Mouse (Mus musculus) MEL (cell line): Measurements from ENCODE around the gene Gm21985.
A peak's percentile ranks its signal among the peaks of the same experiment; 100 is the strongest.

ENCODE experiments used
- CHD2 ChIP-seq: IDR thresholded peaks from 2 replicates; pipeline ENCODE4 v1.6.1; 2011; ENCODE audit warnings: low read length, improper control_type of control experiment
- CTCF ChIP-seq, 3 experiments: IDR thresholded peaks in 2 of 3; conservative IDR thresholded peaks in 1 of 3; 2 replicates each; pipeline ENCODE4 v1.5.1; 2011 to 2012; ENCODE audit warnings: low read length in 3 of 3, low read depth in 2 of 3, mild to moderate bottlenecking in 2 of 3, improper control_type of control experiment in 1 of 3, inconsistent platforms in 1 of 3, mixed read lengths in 1 of 3, moderate library complexity in 1 of 3; ENCODE audit not compliant: control insufficient read depth in 1 of 3, insufficient read depth in 1 of 3, poor library complexity in 1 of 3, severe bottlenecking in 1 of 3
- GATA1 ChIP-seq: IDR thresholded peaks from 2 replicates; pipeline ENCODE4 v1.6.1; 2011; ENCODE audit warnings: low read depth, low read length, improper control_type of control experiment
- MAX ChIP-seq: IDR thresholded peaks from 2 replicates; pipeline ENCODE4 v1.6.1; 2011; ENCODE audit warnings: low read length, improper control_type of control experiment
- POLR2A ChIP-seq, 2 experiments: IDR thresholded peaks; 2 replicates each; pipeline ENCODE4 v1.6.1; 2011 to 2012; ENCODE audit warnings: low read length in 2 of 2, mild to moderate bottlenecking in 2 of 2, control low read depth in 1 of 2, improper control_type of control experiment in 1 of 2, low read depth in 1 of 2, moderate library complexity in 1 of 2; ENCODE audit not compliant: control insufficient read depth in 1 of 2, insufficient read depth in 1 of 2, poor library complexity in 1 of 2
- POLR2AphosphoS2 ChIP-seq: IDR thresholded peaks from 2 replicates; pipeline ENCODE4 v1.6.1; 2011; ENCODE audit warnings: low read length, improper control_type of control experiment
- SIN3A ChIP-seq: IDR thresholded peaks from 2 replicates; pipeline ENCODE4 v1.6.1; 2012; ENCODE audit warnings: low read length, improper control_type of control experiment, inconsistent platforms
- SMC3 ChIP-seq: IDR thresholded peaks from 2 replicates; pipeline ENCODE4 v1.6.1; 2011; ENCODE audit warnings: low read depth, low read length, improper control_type of control experiment
- TAL1 ChIP-seq: IDR thresholded peaks from 2 replicates; pipeline ENCODE4 v1.6.1; 2012; ENCODE audit warnings: mild to moderate bottlenecking, inconsistent platforms, low read length, moderate library complexity, mixed read lengths
- UBTF ChIP-seq: IDR thresholded peaks from 2 replicates; pipeline ENCODE4 v1.6.1; 2012; ENCODE audit warnings: low read depth, mild to moderate bottlenecking, inconsistent platforms, low read length, improper control_type of control experiment, moderate library complexity, borderline replicate concordance; ENCODE audit not compliant: insufficient read depth
- USF2 ChIP-seq, 2 experiments: IDR thresholded peaks; 2 replicates each; pipeline ENCODE4 v1.6.1; 2011 to 2012; ENCODE audit warnings: improper control_type of control experiment in 2 of 2, low read length in 2 of 2, borderline replicate concordance in 1 of 2, inconsistent platforms in 1 of 2, low read depth in 1 of 2, mild to moderate bottlenecking in 1 of 2; ENCODE audit not compliant: insufficient read depth in 1 of 2

GRCm38 (mm10) chr2:112261748-112262653 is 4.1 kb upstream of the Gm21985 start, which contains the start of gene Nop10:
- TF ChIP-seq POLR2A (IDR thresholded peaks at IDR 0.05; ENCODE audit: control insufficient read depth in 1 of 2, insufficient read depth in 1 of 2, low read depth in 1 of 2, low read length in 2 of 2, poor library complexity in 1 of 2), result peak; percentile 90 to 99
- TF ChIP-seq USF2 (IDR thresholded peaks at IDR 0.05; ENCODE audit: borderline replicate concordance in 1 of 2, insufficient read depth in 1 of 2, low read depth in 1 of 2, low read length in 2 of 2), result no peak
- TF ChIP-seq POLR2AphosphoS2, result peak; percentile 99
- TF ChIP-seq CHD2, result no peak
- peak; percentile 53 for TF ChIP-seq SMC3
- peak; percentile 99 for TF ChIP-seq SIN3A
- TF ChIP-seq TAL1, result no peak
- TF ChIP-seq GATA1, result peak; percentile 59; the same call in 1 of the 2 replicates
- TF ChIP-seq CTCF (IDR thresholded peaks at IDR 0.05 in 2 of 3, conservative IDR thresholded peaks at IDR 0.05 in 1 of 3; ENCODE audit: control insufficient read depth in 1 of 3, insufficient read depth in 1 of 3, low read depth in 2 of 3, low read length in 3 of 3, poor library complexity in 1 of 3, severe bottlenecking in 1 of 3), result peak; percentile 63 to 94 (median 93); a peak in 5 of 6 replicates
- TF ChIP-seq MAX, result peak; percentile 88
- no peak for TF ChIP-seq UBTF
